Mouse (Mus musculus) CH12.LX (cell line): Measurements from ENCODE around the gene Enkd1.

ENCODE experiments used
- CHD2 ChIP-seq: IDR thresholded peaks from 2 replicates; pipeline ENCODE4 v1.6.1; 2011; ENCODE audit warnings: low read length, improper control_type of control experiment
- CTCF ChIP-seq, 2 experiments: IDR thresholded peaks in 1 of 2; conservative IDR thresholded peaks in 1 of 2; 2 replicates each; pipeline ENCODE4 v1.5.1; 2011 to 2012; ENCODE audit warnings: low read depth in 2 of 2, low read length in 2 of 2, improper control_type of control experiment in 1 of 2, inconsistent platforms in 1 of 2, mild to moderate bottlenecking in 1 of 2, moderate library complexity in 1 of 2
- RAD21 ChIP-seq: IDR thresholded peaks from 2 replicates; pipeline ENCODE4 v1.6.1; 2011; ENCODE audit warnings: low read depth, mild to moderate bottlenecking, low read length, improper control_type of control experiment, moderate library complexity
- ZKSCAN1 ChIP-seq: IDR thresholded peaks from 2 replicates; pipeline ENCODE4 v1.6.1; 2012; ENCODE audit warnings: low read depth, inconsistent platforms, low read length, improper control_type of control experiment, borderline replicate concordance

- TF ChIP-seq RAD21 (no peak), CHD2 (no peak), ZKSCAN1 (no peak), CTCF (conservative IDR thresholded peaks at IDR 0.05 in 1 of 2, IDR thresholded peaks at IDR 0.05 in 1 of 2; ENCODE audit: low read depth in 2 of 2, low read length in 2 of 2) (no peak)
These were observed 17.0 kb downstream of the Enkd1 start for GRCm38 (mm10) chr8:105690978-105691377.
